Mouse (Mus musculus): ENCODE results near the gene Psmb6. TPM values are rescaled to one million over a fixed set of nuclear protein-coding genes. Genes with fewer than 3 reads are reported as not detected.

The Psmb6 gene
- polyA plus RNA-seq (2012; ENCODE audit: low replicate concordance), result 57.2 and 129 TPM in 2 replicates

DNA sequence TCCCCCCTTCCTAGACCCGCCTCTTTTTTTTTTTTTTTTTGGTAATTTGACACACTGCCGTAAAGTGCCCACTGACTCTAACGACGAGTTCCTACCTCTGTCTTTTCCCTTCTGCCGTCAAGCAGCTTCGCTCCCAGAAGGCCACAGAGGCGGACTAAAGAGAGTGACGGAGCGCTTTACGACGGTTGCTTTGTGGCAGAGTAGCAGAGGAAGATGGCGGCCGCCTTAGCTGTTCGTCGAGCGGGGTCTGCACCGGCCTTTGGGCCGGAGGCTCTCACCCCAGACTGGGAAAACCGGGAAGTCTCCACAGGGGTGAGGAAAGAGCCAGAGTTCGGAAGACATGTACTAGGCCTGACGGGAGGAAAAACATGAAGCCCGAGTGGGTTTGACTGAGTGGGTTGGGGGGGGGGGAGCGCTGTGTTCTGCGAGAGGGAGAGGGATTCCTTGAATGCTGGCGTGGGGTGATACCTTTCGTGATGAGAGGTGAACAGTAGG is at the start of gene Psmb6:
Gene Psmb6, plus strand, starts transcription at position 184 of the 495 bp plus-strand sequence.

GRCm38 (mm10) chr11:70504970-70505369 is 20.2 kb upstream of the Psmb6 start, which contains the start of gene Tm4sf5:
Gene Tm4sf5 (plus strand): TSS chr11:70505244.

GRCm38 (mm10) chr11:70514288-70514687 is 10.9 kb upstream of the Psmb6 start, which contains the start of gene Vmo1:
Gene Vmo1 (minus strand): TSS chr11:70514616.

GRCm38 (mm10) chr11:70518923-70519322 is 6.2 kb upstream of the Psmb6 start, which contains the start of gene Gltpd2:
Gene Gltpd2 (plus strand): TSS chr11:70519196.

DNA sequence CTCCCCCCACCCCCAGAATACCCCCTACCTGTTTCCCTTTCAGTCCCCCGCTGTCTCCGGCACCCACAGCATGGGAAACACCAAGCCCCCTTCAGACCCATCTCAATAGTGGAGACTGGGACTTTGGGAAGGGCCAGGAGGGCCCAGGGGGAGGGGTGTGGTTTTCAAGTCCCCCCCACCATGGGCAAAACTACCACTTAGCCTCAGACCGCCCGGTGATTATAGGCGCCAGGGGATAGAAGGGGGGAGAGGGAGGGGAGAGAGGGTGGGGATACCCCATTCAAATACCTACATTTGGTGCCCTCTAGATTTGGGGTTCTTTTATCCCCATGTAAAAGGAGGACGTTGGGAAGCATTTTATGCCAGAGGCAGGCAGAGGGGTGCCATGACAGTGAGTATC is 7.7 kb downstream of the Psmb6 start, which contains the start of gene Gm40193:
Gene Gm40193, minus strand, starts transcription at position 101 of the 400 bp plus-strand sequence.

DNA sequence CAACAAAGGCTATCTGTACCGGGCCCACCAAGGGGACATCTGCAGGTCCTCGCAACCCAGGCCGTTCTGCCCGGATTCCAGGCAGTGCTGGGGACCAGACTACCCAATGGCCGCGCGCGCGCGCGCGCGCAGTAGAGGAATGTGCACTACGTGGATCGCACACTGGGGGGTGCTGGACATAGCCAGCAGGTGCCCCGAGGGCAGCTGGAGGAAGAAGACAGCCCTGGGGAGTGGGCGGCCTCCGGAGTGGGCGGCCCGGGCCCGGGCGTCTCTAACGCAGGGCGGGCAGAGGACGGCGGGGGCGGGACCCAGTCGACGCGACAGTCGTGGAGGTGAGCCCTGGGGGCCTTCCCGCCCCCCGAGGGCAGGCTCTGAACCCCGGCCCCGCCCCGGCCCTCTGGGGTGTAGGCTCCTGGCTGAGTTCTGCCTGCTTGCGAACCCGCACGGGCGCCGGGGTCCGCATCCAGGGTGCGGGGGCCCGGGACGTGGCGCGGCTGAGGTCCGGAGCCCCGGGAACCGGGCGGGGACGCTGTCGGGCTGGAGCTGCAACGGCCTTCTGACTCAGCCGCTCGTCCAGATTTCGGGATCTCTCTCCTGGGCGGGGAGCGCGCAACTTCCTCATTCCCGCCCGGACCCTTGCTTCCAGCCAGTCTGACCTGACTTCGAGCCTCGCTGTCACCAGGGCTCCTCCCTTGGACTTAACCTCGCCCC is 14.9 kb downstream of the Psmb6 start, which contains the start of gene Pld2:
Gene Pld2, plus strand, starts transcription at position 188 of the 711 bp plus-strand sequence.

GRCm38 (mm10) chr11:70562287-70562994 is 37.3 kb downstream of the Psmb6 start, which contains the start of gene Mink1:
Gene Mink1 (plus strand): TSS chr11:70562881.

Other genes starting within 250 kb of the Psmb6 start
- 0.10 TPM in 1 of 2 replicates, not detected in the other for gene Alox12e, start 202.7 kb upstream of the Psmb6 start, polyA plus RNA-seq (2012; ENCODE audit: low replicate concordance)
- gene Alox15, start 173.3 kb upstream of the Psmb6 start, polyA plus RNA-seq (2012; ENCODE audit: low replicate concordance), result 1.4 and 1.8 TPM in 2 replicates
- gene Pelp1, start 115.3 kb upstream of the Psmb6 start, polyA plus RNA-seq (2012; ENCODE audit: low replicate concordance), result 34.5 and 61.0 TPM in 2 replicates
- gene Arrb2, start 92.7 kb upstream of the Psmb6 start, polyA plus RNA-seq (2012; ENCODE audit: low replicate concordance), result 412 and 439 TPM in 2 replicates
- gene Med11, start 73.4 kb upstream of the Psmb6 start, polyA plus RNA-seq (2012; ENCODE audit: low replicate concordance), result 13.9 and 47.2 TPM in 2 replicates
- 2.2 and 3.7 TPM in 2 replicates for gene Zmynd15, start 65.9 kb upstream of the Psmb6 start, polyA plus RNA-seq (2012; ENCODE audit: low replicate concordance)
- gene Cxcl16, start 65.4 kb upstream of the Psmb6 start, polyA plus RNA-seq (2012; ENCODE audit: low replicate concordance), result 5.5 and 6.1 TPM in 2 replicates
- 0.40 and 1.2 TPM in 2 replicates for gene Tm4sf5, start 20.1 kb upstream of the Psmb6 start, polyA plus RNA-seq (2012; ENCODE audit: low replicate concordance)
- gene Vmo1, start 10.8 kb upstream of the Psmb6 start, polyA plus RNA-seq (2012; ENCODE audit: low replicate concordance), result not detected in 2 replicates
- not detected in 2 replicates for gene Gltpd2, start 6.2 kb upstream of the Psmb6 start, polyA plus RNA-seq (2012; ENCODE audit: low replicate concordance)
- gene Gm40193, start 7.6 kb downstream of the Psmb6 start, polyA plus RNA-seq (2012; ENCODE audit: low replicate concordance), result not detected in 2 replicates
- gene Pld2, start 14.7 kb downstream of the Psmb6 start, polyA plus RNA-seq (2012; ENCODE audit: low replicate concordance), result 2.8 and 4.8 TPM in 2 replicates
- gene Mink1, start 37.5 kb downstream of the Psmb6 start, polyA plus RNA-seq (2012; ENCODE audit: low replicate concordance), result 149 and 293 TPM in 2 replicates
- gene 4930544D05Rik, start 90.5 kb downstream of the Psmb6 start, polyA plus RNA-seq (2012; ENCODE audit: low replicate concordance), result not detected in 2 replicates
- gene Chrne, start 93.8 kb downstream of the Psmb6 start, polyA plus RNA-seq (2012; ENCODE audit: low replicate concordance), result 0.98 and 1.9 TPM in 2 replicates
- 0.47 and 1.1 TPM in 2 replicates for gene Gp1ba, start 113.8 kb downstream of the Psmb6 start, polyA plus RNA-seq (2012; ENCODE audit: low replicate concordance)
- 97.5 and 293 TPM in 2 replicates for gene Rnf167, start 121.9 kb downstream of the Psmb6 start, polyA plus RNA-seq (2012; ENCODE audit: low replicate concordance)
- gene Slc25a11, start 122.1 kb downstream of the Psmb6 start, polyA plus RNA-seq (2012; ENCODE audit: low replicate concordance), result 60.4 and 82.0 TPM in 2 replicates
- 4,148 and 9,034 TPM in 2 replicates for gene Pfn1, start 129.3 kb downstream of the Psmb6 start, polyA plus RNA-seq (2012; ENCODE audit: low replicate concordance)
- 15.7 and 25.1 TPM in 2 replicates for gene Eno3, start 131.8 kb downstream of the Psmb6 start, polyA plus RNA-seq (2012; ENCODE audit: low replicate concordance)
- 87.8 and 103 TPM in 2 replicates for gene Spag7, start 144.0 kb downstream of the Psmb6 start, polyA plus RNA-seq (2012; ENCODE audit: low replicate concordance)
- gene Camta2, start 162.7 kb downstream of the Psmb6 start, polyA plus RNA-seq (2012; ENCODE audit: low replicate concordance), result 59.8 and 107 TPM in 2 replicates
- gene Inca1, start 174.8 kb downstream of the Psmb6 start, polyA plus RNA-seq (2012; ENCODE audit: low replicate concordance), result 0.36 and 0.41 TPM in 2 replicates
- 37.7 and 84.2 TPM in 2 replicates for gene Kif1c, start 175.2 kb downstream of the Psmb6 start, polyA plus RNA-seq (2012; ENCODE audit: low replicate concordance)
- 3.1 and 3.2 TPM in 2 replicates for gene Zfp3, start 238.8 kb downstream of the Psmb6 start, polyA plus RNA-seq (2012; ENCODE audit: low replicate concordance)

Measured in hematopoietic multipotent progenitor cell, adult 10-12 weeks (in vitro differentiated cells).